Mouse (Mus musculus) ES-E14 (cell line): ENCODE data around the gene Ube2d3.

Source experiments
- CHD2 ChIP-seq: IDR thresholded peaks from 2 replicates; pipeline ENCODE4 v1.6.1; 2014; ENCODE audit warnings: mild to moderate bottlenecking, low read depth, low read length, inconsistent platforms
- HCFC1 ChIP-seq: IDR thresholded peaks from 2 replicates; pipeline ENCODE4 v1.6.1; 2012; ENCODE audit warnings: low read length, inconsistent platforms, borderline replicate concordance; ENCODE audit not compliant: insufficient read depth
- MAFK ChIP-seq: IDR thresholded peaks from 2 replicates; pipeline ENCODE4 v1.6.1; 2014; ENCODE audit warnings: mild to moderate bottlenecking, low read depth, low read length, inconsistent platforms; ENCODE audit not compliant: insufficient read depth
- ZNF384 ChIP-seq: IDR thresholded peaks from 2 replicates; pipeline ENCODE4 v1.6.1; 2012; ENCODE audit warnings: low read depth, low read length, inconsistent platforms

GRCm38 (mm10) chr3:135411824-135412223 is 26.1 kb upstream of the Ube2d3 start:
- TF ChIP-seq HCFC1 = no peak
- TF ChIP-seq MAFK = no peak
- TF ChIP-seq ZNF384 = no peak
- no peak for TF ChIP-seq CHD2
